Mouse (Mus musculus) left cerebral cortex, postnatal 10 days (tissue): Measurements from ENCODE around the gene Ifnar2. TPM values are rescaled to one million over a fixed set of nuclear protein-coding genes. Genes with fewer than 3 reads are reported as not detected.
"Not testable (repeated sequence)": the region's sequence is repeated elsewhere in the genome, so short reads cannot be mapped to it uniquely, and the experiment has no call there.

Experiments
- DNase-seq, 2 experiments: peaks; one replicate each; pipeline ENCODE4 v3.0.0; 2021 to 2022; ENCODE audit warnings: low spot score in 2 of 2, mixed read lengths in 1 of 2; ENCODE audit errors: extremely low spot score in 1 of 2
- intact Hi-C: fragments of 180-260 bp; cut with DNase I; formaldehyde crosslinking; loops from one replicate; pipeline ENCODE4 v1.15.1; 2025
- total RNA-seq, 2 experiments: library from RNA; stranded (reverse); gene quantifications; 2 replicates each; pipeline ENCODE4 v1.2.3; 2021

Ifnar2 gene
- total RNA-seq, 2 experiments from 2014 or later, result 20.9 to 22.0 TPM

DNA sequence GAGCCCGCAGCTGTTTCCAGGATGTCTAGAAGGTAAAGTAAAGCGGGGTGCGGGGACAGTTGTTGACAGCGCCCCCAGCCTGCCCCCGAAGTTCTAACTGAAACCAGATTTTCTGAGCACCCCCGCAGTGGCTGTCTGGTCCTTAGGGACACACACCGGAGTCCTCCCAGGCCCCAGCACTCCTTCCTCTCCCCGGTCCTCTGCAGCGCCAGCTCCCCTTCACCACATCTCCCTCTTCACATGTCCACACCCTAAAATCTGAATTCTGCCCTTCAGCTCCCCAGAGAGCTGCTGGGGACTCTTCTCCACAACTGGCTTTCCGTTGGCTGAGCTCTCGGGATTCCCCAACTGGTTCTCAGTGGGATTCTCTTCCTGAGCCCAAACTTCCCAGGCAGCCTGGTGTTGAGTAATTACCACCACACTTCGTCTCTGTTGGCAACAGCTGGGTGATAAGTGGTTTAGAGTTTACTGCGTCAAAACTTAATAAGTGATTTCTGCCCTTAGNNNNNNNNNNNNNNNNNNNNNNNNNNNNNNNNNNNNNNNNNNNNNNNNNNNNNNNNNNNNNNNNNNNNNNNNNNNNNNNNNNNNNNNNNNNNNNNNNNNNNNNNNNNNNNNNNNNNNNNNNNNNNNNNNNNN lies 34.1 kb downstream of the Ifnar2 start:
- intact Hi-C loops, result no loop called here
- DNase-seq, result peak in 1 of 2 experiments; percentile 55

DNA sequence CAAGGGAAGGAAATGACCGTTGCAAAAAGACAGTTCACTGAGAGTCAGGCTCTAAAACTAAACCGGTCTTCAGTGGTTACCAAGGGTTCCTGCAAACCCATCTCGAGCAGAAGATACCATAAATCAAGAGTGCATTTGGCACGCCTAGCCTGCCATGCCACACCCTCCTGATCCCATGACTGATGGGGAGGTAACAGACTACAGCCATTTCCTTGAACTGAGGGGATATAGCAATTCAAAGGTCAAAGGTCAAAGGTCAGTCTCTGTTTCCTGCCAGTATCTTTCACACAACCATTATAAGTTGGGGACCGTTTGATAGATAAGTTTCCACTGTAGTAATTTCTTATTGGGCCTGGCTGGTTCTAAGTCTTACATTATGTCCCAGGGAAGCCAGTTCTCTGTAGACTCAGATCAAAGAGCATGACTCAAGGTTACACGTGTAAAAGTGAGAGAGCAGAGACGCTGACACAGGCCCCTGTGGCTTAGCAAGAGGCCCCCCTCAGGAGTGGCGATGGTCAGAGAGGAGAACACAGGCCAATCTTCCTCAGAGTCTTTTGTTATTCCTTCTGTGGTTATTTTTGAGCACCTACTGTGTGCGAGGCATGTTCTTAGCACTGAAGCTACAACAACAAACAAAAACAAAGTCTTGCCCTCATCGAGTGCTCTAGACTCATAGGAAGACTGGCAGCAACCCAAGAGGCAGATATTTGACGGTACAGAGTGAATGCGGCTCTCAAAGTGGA lies 40.7 kb downstream of the Ifnar2 start:
- intact Hi-C loops, result no loop called here
- no peak for DNase-seq

- intact Hi-C loops, result no loop called here
- no peak for DNase-seq
These were observed 43.0 kb downstream of the Ifnar2 start for GRCm38 (mm10) chr16:91415391-91416189.

DNA sequence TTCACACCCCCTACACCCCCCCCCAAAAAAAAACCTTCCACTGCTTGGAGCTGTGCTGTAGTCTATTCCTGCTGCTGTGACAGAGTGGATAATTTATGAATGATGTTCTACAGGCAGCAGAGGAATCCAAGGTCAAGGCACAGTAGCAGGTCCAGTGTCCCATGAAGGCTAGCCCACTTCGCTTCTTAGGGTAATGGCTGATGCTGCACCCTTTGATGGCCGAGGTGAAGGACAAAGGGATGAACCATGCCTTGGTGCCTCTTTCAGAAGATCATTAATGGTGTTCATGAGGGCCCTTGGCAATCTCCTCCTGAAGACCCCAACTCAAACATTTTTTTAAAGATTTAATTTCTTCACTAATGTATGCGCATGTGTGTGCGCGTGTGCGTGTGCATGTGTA lies 43.8 kb downstream of the Ifnar2 start:
- intact Hi-C loops, result no loop called here
- no peak for DNase-seq

GRCm38 (mm10) chr16:91416938-91417337 lies 44.4 kb downstream of the Ifnar2 start:
- intact Hi-C loops, result no loop called here

GRCm38 (mm10) chr16:91418531-91418930 lies 45.9 kb downstream of the Ifnar2 start:
- intact Hi-C loops, result no loop called here
- DNase-seq, result no peak

More at GRCm38 (mm10) chr16:91416938-91417337, 44.4 kb downstream of the Ifnar2 start:
- DNase-seq, result no peak

- intact Hi-C loops, result no loop called here
- DNase-seq, result no peak
These were observed 53.2 kb downstream of the Ifnar2 start for GRCm38 (mm10) chr16:91425816-91426215.

- intact Hi-C loops, result no loop called here
- no peak for DNase-seq
These were observed 54.0 kb downstream of the Ifnar2 start for GRCm38 (mm10) chr16:91426586-91426985.

GRCm38 (mm10) chr16:91427461-91427860 lies 54.9 kb downstream of the Ifnar2 start:
- no peak for DNase-seq
- intact Hi-C loops, result no loop called here

- no peak for DNase-seq
- intact Hi-C loops, result no loop called here
These were observed 55.8 kb downstream of the Ifnar2 start for GRCm38 (mm10) chr16:91428259-91428865.

- no peak for DNase-seq
- intact Hi-C loops, result no loop called here
These were observed 60.2 kb downstream of the Ifnar2 start for GRCm38 (mm10) chr16:91432720-91433328.

DNA sequence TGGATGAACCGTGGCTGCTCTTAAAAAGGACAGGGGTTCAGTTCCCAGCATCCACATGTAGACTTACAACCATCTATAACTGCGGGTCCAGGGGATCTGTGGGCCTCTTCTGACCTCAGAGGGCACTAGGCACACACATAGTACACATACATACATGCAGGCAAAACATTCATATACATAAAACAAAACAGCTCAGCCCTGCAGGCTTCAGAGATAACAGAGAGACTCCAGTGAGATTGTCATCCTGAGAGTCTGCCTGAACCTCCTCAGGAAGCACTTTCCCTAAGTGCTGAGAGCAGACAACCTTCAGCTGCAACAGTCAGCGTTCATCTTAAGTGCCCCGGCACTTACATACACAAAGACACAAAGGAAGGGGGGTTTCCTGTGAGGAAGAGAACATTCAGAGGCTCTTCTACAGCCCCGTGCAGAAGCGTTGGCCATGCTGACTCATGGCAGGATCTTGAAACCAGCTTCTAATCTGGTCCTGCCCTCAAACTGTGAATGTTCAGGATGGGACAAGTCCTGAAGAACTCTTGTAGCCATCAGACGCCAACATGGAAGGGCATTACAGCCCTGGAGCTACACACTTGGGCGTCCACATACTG lies 60.8 kb downstream of the Ifnar2 start:
- intact Hi-C loops, result no loop called here
- no peak for DNase-seq

GRCm38 (mm10) chr16:91434119-91434518 lies 61.5 kb downstream of the Ifnar2 start:
- intact Hi-C loops, result no loop called here
- no peak for DNase-seq

GRCm38 (mm10) chr16:91438081-91438480 lies 65.5 kb downstream of the Ifnar2 start:
- intact Hi-C loops, result no loop called here
- no peak for DNase-seq

DNA sequence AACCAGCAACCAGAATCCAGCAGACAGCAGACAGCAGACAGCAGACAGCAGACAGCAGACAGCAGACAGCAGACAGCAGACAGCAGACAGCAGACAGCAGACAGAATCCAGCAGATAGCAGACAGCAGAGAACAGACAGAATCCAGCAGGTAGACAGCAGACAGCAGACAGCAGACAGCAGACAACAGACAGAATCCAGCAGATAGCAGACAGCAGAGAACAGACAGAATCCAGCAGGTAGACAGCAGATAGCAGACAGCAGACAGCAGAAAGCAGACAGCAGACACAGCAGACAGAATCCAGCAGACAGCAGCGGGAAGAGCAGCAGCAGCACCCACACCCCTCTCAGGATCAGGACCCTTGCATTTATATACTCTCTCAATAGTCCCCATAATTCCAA lies 66.0 kb downstream of the Ifnar2 start:
- DNase-seq, intact Hi-C loops: not testable (repeated sequence)

- intact Hi-C loops, result no loop called here
- peak in 1 of 2 experiments; percentile 82 for DNase-seq
These were observed 68.8 kb downstream of the Ifnar2 start for GRCm38 (mm10) chr16:91441366-91441765.

DNA sequence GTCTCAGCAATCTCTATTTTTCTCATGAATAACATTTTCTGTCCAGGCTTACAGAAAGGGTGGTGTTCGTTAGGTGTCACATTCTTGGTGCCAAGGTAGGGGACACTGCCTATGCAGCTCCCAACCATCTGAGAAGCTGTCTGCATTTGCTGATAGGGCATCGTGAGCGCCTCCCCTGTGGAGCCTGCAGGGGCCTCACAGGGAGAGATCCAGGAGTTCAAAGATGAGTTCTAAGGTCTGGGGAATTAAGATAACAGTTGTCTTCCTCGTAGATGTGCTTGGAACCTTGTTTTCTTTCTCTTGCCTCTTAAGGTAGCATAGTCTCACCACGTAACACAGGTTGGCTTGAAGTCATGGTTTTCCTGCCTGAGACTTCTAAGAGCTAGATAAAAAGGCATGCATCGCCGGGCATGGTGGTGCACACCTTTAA lies 69.2 kb downstream of the Ifnar2 start:
- intact Hi-C loops, result no loop called here
- DNase-seq, result no peak

GRCm38 (mm10) chr16:91442446-91442845 lies 69.9 kb downstream of the Ifnar2 start:
- intact Hi-C loops, result no loop called here
- no peak for DNase-seq
